Mouse (Mus musculus) heart, embryonic 12.5 days (tissue): Measurements from ENCODE around the gene Ugt2b5. TPM values are rescaled to one million over a fixed set of nuclear protein-coding genes. Genes with fewer than 3 reads are reported as not detected.

Source experiments
- polyA plus RNA-seq: library from polyadenylated mRNA; unstranded; fragments of >200 nt; fragmentation: Nextera tagmentation; extraction: Ambion mirVana; gene quantifications from 2 replicates; pipeline ENCODE4 v1.2.1, GENCODE M21; 2016

The Ugt2b5 gene
- polyA plus RNA-seq, 1 experiment from 2014 or later: not detected

Other genes with a start within 250 kb of the Ugt2b5 start
- 0.10 and 0.46 TPM in 2 replicates for gene Ugt2b34, start 233.4 kb downstream of the Ugt2b5 start, polyA plus RNA-seq
- gene Ugt2b1, start 213.8 kb downstream of the Ugt2b5 start, polyA plus RNA-seq: not detected in 2 replicates
- gene Ugt2b35, start 139.5 kb downstream of the Ugt2b5 start, polyA plus RNA-seq: not detected in 2 replicates
- not detected in 2 replicates for gene Ugt2b36, start 47.8 kb downstream of the Ugt2b5 start, polyA plus RNA-seq
- gene Ugt2b37, start 114.5 kb upstream of the Ugt2b5 start, polyA plus RNA-seq: not detected in 2 replicates
- not detected in 2 replicates for gene Ugt2a3, start 196.9 kb upstream of the Ugt2b5 start, polyA plus RNA-seq